Mouse (Mus musculus) layer of hippocampus, adult 11-12 months (tissue): ENCODE results near the gene Efna5.

Experiments used
- DNase-seq: peaks from one replicate; pipeline ENCODE4 v3.0.0; 2022; ENCODE audit warnings: low spot score

Efna5 gene

DNA sequence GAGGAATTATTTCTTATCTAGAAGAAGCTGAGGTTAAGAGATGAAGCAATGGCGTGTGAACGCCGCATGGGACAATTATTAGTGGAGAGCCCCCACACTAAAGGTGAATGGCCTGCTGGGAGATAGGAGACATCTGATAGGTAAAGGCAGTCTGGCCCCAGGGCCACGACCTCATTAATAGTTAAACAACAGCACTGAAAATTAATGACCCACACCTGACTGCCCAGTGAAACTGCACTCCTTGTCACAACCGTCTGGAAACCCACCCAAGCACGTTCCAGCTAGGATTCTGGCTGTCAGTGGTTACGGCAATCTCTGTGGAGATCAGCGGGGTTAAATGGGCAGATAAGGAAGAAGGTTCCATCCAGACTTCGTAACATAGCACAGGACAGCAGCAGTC is 134.3 kb downstream of the Efna5 start:
- no peak for DNase-seq

DNA sequence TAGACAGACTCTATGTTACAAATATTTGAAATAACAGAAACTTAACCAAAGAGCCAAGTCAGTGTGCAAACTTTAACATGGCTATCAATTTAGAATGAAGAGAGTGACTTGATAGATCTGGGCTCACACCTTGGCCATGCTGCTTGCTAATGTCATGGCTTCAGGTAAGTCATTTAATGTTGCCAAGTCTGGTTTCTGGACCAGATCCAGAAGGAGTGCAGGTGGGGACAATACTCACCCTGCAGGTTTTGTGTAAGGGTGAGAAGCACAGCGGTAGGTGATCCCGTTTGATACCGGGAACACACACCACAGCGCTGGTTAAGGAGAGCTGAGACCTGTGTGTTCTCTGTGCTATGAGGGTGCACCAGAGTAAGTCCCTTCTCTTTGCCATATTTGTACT is 135.8 kb downstream of the Efna5 start:
- no peak for DNase-seq

DNA sequence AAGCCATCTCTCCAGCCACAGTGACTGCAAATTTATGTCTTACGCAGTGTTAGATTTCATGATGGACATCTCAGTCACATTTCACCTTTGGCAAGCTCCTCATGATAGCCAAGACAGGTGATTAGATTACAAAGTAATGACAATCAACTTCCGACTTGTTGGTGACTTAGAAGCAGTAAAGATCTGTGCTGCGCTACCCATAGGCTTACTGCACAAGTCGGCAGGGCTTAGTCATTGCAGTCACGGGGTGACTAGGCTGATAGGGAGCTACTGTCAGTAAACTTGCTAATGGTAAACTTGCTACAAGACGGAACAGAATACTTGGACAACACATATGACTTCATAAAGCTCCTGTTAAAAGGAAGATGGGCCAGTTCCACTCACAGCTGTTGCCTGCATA is 136.9 kb downstream of the Efna5 start:
- no peak for DNase-seq

DNA sequence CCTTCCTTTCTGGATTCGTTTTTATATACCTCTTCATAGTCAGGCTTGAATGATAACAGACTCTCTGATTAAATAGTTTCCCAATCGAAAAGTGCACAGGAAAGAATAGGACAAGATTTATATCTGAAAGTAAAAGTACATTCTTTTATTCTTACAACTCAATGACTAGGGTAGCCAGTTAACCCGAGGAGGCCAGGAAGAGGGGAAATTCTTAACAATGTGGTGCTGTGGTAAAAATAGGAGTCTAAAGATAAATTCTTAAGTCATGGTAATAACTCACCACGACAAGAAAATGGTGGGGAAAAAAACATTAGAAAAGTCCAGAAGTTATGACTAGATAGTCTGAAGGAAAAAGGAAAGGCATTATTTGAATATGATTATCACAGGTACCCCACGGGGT is 139.4 kb downstream of the Efna5 start:
- no peak for DNase-seq

DNA sequence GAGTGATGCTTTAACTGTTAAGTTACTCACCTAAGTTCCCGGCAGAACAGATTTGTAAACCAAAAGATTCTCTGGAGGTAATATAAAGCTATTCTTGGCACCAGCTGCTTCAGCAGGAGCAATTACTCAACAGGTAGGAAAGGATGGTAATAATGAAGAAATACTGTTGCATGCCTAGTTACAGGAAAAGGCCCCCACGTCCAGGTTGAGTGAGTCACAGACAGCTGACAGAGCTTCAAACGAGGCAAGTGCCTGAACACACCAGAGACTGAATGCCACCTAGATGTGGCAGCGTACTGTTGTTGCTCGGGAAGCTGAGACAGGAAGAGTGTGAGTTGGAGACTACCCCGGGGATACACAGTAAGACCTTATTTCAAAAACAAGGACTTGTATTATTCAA is 140.1 kb downstream of the Efna5 start:
- no peak for DNase-seq

DNA sequence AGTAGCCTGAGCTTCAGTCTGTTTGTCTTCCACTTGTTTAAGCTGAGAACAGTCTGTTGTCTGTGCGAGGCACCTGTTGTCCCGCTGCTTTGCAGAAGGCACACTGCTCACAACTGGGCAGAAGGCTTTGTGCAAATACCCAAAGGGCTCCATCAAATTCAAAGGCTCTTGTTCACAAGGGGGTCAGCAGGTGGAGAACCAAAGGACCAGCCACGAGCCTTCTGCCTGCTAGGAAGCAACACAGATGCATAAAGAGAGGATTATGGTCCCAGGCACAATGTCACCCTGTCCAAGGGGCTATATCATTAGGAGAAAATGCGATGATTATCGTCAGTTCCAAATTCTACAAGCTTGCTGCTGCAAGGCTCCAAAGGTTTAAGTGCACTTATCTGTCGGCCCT is 141.1 kb downstream of the Efna5 start:
- no peak for DNase-seq

DNA sequence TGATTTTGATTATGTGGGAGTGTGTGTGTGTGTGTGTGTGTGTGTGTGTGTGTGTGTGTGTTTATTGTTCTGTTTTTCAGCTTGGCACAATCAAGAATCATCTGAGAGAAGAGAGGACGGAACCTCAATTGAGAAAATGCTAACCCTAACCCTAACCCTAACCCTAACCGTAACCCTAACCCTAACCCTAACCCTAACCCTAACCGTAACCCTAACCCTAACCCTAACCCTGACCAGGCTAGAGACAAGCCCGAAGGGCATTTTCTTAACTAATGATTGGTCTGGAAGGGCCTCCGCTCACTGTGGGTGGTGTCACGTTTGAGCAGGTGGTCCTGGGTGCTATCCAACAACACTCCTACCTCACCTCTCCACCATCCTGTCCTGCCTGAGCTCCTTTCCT is 143.7 kb downstream of the Efna5 start:
- DNase-seq, result no peak

DNA sequence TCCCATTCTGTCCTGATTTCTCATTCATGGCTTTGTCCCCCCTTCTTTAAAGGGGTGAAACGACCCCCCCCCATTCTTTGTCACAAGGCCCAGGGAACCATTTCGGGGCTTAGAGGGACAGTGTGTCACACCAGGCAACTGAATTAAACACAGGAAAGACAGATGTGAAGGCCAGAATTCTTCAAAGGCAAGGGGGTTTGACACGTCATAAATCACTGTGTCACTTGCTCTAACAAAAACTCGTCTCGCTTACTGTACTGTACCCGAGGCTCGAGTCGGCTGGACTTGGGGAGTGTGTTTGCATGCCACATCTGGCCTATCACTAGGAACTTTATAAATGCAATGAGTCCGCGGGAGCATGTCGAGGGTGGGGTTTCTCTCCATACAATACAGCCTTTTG is 145.2 kb downstream of the Efna5 start:
- no peak for DNase-seq

DNA sequence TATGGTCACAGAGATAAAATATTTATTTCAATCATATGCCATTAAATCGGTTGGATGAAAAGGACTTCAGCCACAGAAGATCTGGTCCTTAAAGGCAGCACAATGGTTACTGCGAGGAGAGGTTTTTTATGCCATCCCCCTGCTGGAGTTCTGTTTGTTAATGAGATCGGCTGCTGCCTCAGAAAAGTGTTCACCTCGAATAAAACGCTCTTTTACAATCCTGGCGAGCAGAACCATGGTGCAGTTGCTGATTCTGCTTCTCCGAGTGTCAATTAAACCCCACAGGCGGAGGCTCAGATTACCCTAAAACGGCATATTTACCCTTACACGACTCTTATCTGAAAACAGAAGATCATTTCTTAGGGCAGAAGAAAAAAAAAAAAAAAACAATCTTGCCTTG is 146.2 kb downstream of the Efna5 start:
- no peak for DNase-seq

DNA sequence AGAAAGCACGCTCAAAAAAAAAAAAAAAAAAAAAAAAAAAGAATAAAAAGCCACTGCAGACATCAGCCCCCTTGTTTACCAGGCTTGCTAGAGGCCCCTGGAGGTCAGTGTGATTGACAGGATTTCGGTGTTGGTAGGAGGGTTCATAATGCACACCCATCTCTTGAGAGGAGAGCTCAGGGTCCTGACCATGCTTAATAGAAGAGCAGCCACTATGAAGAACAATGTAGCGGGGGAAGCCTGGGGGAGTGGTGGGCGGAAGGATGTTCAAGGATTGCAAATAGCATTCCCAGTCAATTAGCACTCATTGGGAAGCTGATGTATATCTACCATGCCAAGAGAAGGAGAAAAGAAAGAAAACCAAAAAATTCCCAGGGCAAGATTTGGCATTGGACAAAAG is 147.1 kb downstream of the Efna5 start:
- no peak for DNase-seq

DNA sequence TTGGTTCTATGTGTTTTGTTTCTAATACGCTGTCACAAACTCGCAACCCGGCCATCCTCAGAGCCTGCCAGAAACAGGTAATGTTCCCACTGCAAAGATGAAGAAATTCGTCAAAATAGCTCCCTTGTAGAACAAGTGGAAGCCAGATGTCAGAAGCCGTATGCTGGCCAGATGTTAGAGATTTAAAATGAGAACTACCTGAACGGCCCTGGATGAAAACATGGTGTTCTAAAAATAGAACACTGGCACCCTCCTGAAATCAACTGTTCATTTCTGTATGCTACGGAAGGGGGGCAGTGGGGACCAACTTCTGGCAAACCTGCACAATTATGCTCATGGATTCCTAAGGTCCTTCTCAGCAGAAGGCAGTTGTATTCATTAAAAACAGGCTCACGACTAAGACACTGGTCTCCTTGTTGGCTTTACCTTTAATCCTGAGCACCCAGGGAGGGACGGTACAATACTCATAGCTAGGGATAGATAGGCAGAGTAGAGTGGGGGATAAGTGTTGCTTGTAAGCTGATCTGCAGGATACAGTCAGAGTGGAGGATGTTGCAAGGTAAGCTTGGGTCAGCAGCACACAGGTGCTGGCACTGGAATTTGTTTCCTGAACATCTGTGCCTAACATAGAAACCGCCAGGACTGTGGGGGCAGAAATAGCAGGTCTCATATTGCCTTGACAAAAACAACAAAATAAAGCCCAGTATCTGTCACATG is 151.2 kb downstream of the Efna5 start:
- no peak for DNase-seq

DNA sequence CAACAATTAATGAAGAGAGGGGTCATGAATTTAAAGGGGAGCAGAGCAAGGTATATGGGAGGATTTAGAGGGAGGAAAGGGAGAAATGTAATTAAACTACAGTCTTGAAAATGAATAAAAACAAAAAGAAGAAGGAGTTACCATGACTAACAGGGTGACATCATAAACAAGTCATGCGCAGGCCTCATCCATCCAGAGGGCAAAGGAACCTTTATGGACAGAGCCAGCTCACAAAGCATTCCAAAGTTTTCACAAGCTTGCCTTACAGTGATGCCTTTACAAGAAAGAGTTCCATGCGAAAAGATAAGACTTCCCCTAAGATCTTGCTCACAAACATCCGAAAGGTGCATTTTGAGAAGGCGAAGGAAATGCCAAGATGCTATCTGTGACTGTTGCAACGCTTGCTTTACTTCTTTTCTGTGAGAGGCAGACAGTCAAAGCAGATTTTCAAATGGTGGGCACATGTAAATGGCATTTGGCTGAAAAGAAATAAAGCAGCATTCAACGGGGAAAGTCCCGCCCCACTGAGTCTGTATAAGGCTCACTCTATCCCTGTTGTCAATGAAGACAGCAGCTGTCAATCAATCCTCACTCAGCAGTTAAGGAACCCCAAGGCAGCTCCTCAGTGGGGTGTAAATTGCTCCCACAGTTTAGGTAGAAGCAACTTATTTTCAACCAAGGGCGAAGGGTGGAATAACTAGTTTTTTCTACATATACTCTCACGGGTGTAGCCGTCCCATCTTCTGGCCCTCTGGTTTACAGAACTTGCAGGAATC is 152.8 kb downstream of the Efna5 start:
- DNase-seq, result no peak

DNA sequence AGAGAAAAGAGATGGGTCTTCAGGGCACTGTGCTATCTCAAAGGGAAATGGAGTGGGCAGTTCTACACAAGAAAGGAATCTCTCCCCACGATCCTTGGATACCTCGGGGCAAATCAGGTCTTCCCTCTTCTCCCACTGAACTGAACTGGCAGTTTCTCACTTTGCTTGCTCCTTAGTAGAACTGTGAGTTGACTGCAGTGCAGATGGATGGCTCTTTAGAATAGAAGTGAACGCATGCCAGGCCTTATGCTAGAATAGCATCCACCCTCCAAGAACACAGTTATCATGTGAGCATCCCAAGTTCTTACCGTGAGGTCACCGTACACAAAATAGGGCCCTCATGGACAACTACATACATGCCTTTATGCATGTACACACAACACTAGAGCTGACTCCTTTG is 155.0 kb downstream of the Efna5 start:
- no peak for DNase-seq

DNA sequence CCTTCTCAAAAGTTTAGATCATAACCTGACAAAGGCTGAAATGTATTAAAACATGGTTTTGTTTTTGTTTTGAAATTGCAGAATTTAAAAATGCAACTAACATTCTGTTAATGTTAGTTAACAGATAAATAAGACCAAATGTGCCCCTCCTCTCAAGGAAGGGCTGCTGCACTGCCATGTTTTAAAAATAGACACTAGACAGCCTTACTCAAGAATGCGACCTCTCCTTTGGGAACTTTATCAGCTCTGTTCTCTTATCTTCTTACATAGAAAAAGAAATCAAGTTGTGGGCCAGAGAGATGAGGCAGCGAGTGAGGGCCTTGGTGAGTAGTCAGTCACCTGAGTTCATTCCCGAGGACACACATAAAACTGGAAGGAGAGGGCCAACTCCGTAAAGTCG is 158.2 kb downstream of the Efna5 start:
- DNase-seq, result no peak

DNA sequence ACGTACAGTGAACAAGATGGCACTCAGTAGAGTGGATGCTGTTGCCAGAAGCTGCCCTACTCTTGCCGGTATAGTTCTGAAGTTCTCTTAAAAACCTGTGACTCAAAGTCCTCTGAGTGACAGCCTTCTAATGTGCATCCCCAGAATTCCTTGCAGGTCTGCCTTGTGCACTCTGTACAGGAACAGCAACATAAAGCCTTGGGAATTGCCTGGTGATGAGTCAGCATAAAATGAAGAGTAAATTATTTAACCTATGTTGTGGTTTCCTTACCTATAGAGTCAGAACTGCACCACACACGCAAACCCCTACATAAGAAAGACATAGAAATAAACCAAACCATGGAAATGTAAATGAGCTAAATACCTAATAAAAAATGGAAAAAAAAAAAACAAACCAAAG is 159.5 kb downstream of the Efna5 start:
- DNase-seq, result no peak

DNA sequence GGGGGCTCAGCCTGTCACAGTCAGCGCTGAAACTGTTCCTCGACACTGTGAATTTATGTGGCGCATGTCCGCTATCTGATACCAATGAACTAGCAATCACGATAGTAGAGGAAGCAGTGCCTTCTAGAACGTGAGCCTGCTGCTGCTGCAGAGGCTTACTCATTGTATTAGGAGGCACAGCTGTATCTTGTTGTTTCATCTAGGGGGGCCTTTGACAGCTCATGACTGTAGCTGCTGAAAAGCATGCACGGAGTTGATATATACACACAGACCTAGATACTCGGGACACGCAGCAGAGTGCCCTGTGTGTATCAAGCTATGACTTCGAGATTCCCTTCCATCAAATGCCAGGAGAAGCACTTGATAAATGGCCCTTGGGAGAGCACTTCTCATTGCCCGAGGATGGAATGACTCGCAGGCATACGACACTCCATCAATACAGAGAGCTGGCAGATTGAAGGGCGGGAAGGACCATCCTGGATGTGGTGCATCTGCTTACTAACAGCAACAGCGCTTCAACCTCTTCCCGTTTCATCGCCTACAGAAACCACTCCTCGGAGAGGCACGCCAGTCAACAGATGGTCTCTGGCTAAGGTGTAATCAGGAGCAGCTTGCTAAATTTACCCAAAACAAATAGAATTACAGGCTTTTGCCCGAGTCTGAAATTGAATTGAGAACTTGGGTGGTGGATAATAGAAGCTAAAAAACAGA is 160.2 kb downstream of the Efna5 start:
- DNase-seq, result no peak

DNA sequence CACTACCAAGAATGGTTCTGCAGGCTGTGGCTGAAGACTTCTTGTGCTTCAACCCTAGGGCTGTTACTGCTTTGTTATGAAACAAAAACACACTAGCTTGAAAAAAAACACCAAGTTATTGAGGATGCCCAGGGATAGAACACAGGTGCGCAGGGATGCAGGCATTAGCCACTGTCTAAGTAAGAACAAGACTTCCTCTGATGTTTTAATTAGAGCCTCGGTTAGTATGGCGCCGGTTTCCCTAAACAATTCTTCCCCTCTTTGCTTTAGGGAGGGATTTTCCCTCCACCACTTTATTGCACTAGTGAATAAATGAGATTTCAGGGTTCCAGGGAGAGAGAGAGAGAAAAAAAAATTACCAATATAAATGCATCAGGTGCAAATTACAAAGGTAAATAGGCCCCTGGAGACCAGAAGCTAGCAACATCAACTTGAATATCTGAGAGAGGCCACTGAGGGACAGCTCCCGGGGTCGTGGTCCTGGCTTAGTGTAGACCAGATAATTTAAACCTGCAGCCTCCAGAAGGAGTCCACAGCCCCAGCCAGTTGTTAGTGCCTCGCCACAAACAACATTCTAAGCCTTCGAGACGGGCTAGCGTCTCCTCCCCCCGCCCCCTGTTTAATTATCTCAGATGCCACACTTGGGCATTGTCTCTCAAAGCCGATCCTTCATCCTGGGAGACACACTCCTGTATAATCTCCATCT is 163.5 kb downstream of the Efna5 start:
- DNase-seq, result no peak

DNA sequence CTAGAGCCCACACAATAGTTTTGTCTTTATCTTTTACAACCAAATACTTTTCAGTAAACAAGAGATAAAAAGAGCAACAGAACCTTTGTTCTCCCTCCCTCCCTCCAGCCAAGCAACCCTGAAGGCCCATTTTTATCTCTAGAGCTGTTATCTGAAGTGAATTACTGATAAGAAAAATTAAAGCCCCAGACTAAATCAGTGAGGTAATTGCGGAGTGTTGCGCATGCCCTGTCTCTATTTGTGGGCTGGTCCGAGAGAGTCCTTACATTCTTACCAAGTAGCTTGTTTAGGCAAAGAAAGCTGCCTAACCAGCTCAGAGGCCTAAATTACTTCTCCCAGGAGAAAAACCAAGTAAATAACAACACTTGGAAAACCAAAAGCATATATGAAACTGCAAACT is 167.7 kb downstream of the Efna5 start:
- no peak for DNase-seq

DNA sequence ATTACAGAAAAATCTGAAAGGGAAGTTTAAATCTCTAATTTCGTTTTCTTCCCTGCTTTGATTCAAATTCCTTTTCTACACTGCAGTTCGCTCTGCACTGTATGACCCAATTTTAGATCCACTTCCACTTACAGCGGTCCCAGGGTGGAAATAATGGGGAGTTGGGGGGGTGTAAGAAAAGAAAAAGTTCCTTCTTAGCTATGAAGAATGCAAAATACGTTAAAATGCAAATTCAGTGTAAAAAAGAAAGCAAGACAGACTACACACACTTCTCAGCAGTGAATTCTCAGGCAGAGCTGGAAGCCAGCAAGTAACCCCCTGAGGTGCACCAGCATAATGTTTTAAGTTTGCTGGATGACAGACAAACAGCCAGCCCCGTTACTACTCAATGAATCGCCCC is 174.7 kb downstream of the Efna5 start:
- no peak for DNase-seq

DNA sequence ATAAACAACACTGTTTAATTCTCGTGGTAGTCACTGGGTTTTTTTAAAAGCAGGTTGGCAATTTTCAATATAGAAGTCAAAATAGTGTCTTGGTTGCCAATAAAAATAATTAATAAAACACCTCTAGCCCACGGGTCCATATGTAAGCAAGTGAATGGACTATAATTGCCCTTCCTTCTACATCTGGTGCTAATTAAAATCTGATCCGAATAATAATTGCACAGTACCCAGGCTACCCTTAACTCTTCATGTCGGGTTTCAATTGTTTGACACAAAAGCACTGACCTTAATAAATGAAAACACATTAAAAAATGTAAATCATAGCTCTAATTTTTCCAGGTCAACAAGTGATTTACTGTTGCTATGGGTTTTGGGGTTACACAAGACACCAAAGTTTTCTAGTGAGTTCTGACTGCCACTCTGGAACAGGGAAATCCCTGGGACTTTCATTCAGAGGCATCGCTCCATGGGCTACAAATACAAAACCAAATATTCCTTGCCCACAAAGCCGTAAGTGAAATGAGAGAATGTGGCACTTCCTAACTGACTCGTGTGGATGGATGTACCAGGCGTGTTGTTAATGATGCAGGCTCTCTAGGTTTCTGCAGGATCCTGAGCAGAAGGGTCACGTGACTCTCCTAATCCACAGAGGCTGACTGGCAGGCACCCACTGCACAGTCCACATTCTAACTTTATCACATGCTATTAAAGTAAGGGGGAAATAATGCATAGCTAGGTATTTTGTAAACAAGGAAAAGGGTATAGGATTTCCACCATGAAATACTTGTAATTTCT is 178.9 kb downstream of the Efna5 start:
- no peak for DNase-seq

DNA sequence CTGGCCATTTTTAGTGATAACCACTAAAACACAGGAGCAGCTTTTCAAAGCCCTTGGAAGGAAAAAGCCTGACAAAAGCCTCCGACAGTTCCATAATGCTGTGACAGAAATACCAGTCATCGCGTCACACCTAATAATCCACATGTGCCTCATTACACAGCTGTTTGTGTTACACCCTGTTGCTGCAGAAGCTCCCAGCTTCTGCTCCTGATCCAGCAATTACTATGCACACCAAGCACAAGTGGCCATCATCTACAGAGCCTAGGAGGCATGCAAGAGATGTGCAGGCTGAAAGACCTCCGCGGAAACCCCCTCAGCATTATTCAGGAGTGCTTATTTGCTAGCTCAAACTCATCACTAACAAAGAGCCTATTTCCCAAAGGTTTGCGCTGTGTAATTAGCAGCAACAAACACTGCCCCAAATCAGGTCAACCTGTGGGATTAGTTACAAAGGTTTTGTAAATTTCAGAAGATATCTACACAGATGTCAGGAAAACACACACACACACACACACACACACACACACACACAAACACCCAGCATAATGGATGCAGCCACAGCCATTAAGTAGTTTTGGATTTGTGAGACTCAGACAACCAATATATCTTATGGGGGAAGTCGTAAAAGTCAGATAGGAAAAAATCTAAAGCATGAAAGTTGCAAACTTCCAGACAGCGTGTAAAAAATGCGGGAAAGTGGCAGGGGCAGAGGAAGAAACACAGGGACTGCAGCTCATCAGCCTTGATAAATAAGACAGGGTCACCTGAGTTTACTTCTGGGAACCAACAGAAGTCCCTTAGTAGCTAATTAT is 180.1 kb downstream of the Efna5 start:
- DNase-seq, result no peak
